Mouse (Mus musculus): ENCODE results near the gene Iqsec1.

Gene Iqsec1

GRCm38 (mm10) chr6:90783176-90783575 lies 205.3 kb downstream of the Iqsec1 start:
- DNase-seq (ENCODE audit: low read depth, low spot score), result no peak

- DNase-seq (ENCODE audit: low read depth, low spot score), result no peak
Observed at GRCm38 (mm10) chr6:90781921-90782770, 206.3 kb downstream of the Iqsec1 start.

- no peak for DNase-seq (ENCODE audit: low read depth, low spot score)
Observed at GRCm38 (mm10) chr6:90780532-90780931, 208.0 kb downstream of the Iqsec1 start.

- no peak for DNase-seq (ENCODE audit: low read depth, low spot score)
Observed at GRCm38 (mm10) chr6:90778841-90779240, 209.6 kb downstream of the Iqsec1 start.

GRCm38 (mm10) chr6:90777302-90777701 lies 211.2 kb downstream of the Iqsec1 start:
- DNase-seq (ENCODE audit: low read depth, low spot score), result no peak

- DNase-seq (ENCODE audit: low read depth, low spot score), result no peak
Observed at GRCm38 (mm10) chr6:90775606-90776005, 212.9 kb downstream of the Iqsec1 start.

GRCm38 (mm10) chr6:90773811-90774233 lies 214.7 kb downstream of the Iqsec1 start:
- DNase-seq (ENCODE audit: low read depth, low spot score), result no peak

GRCm38 (mm10) chr6:90772120-90772519 lies 216.4 kb downstream of the Iqsec1 start:
- no peak for DNase-seq (ENCODE audit: low read depth, low spot score)

- no peak for DNase-seq (ENCODE audit: low read depth, low spot score)
Observed at GRCm38 (mm10) chr6:90768526-90768925, 220.0 kb downstream of the Iqsec1 start.

GRCm38 (mm10) chr6:90767874-90768273 lies 220.6 kb downstream of the Iqsec1 start:
- DNase-seq (ENCODE audit: low read depth, low spot score), result no peak

GRCm38 (mm10) chr6:90764753-90765152 lies 223.7 kb downstream of the Iqsec1 start:
- DNase-seq (ENCODE audit: low read depth, low spot score), result no peak

- peak; percentile 60 for DNase-seq (ENCODE audit: low read depth, low spot score)
Observed at GRCm38 (mm10) chr6:90763959-90764591, 224.4 kb downstream of the Iqsec1 start.

GRCm38 (mm10) chr6:90763295-90763694 lies 225.2 kb downstream of the Iqsec1 start:
- DNase-seq (ENCODE audit: low read depth, low spot score), result no peak

GRCm38 (mm10) chr6:90762120-90762736 lies 226.3 kb downstream of the Iqsec1 start:
- no peak for DNase-seq (ENCODE audit: low read depth, low spot score)

- DNase-seq (ENCODE audit: low read depth, low spot score), result no peak
Observed at GRCm38 (mm10) chr6:90761301-90762056, 227.0 kb downstream of the Iqsec1 start.

GRCm38 (mm10) chr6:90760886-90761285 lies 227.6 kb downstream of the Iqsec1 start:
- DNase-seq (ENCODE audit: low read depth, low spot score), result no peak

- no peak for DNase-seq (ENCODE audit: low read depth, low spot score)
Observed at GRCm38 (mm10) chr6:90759754-90760153, 228.7 kb downstream of the Iqsec1 start.

GRCm38 (mm10) chr6:90758155-90758554 lies 230.3 kb downstream of the Iqsec1 start:
- no peak for DNase-seq (ENCODE audit: low read depth, low spot score)

GRCm38 (mm10) chr6:90757427-90757883 lies 231.0 kb downstream of the Iqsec1 start:
- DNase-seq (ENCODE audit: low read depth, low spot score), result no peak

- no peak for DNase-seq (ENCODE audit: low read depth, low spot score)
Observed at GRCm38 (mm10) chr6:90756561-90756960, 231.9 kb downstream of the Iqsec1 start.

- DNase-seq (ENCODE audit: low read depth, low spot score), result no peak
Observed at GRCm38 (mm10) chr6:90755613-90755941, 232.9 kb downstream of the Iqsec1 start.
